Mouse (Mus musculus) heart, postnatal 36 days (tissue): ENCODE results near the gene Prpf18. TPM values are rescaled to one million over a fixed set of nuclear protein-coding genes. Genes with fewer than 3 reads are reported as not detected.

Source experiments
- DNase-seq, 2 experiments: peaks; one replicate each; pipeline ENCODE4 v3.0.0; 2021 to 2022
- intact Hi-C: fragments of 180-260 bp; cut with DNase I; formaldehyde crosslinking; loops from one replicate; pipeline ENCODE4 v1.15.1; 2025
- total RNA-seq, 2 experiments: library from RNA; stranded (reverse); gene quantifications; 2 replicates each; pipeline ENCODE4 v1.2.3; 2021

The Prpf18 gene
- total RNA-seq, 2 experiments from 2014 or later: 35.1 to 37.8 TPM

- DNase-seq: no peak
- intact Hi-C loops: no loop called here
Measured at GRCm38 (mm10) chr2:4579357-4580068, 72.4 kb downstream of the Prpf18 start.

GRCm38 (mm10) chr2:4578291-4578690 is 73.6 kb downstream of the Prpf18 start:
- DNase-seq: no peak
- intact Hi-C loops: no loop called here

- intact Hi-C loops: no loop called here
- DNase-seq: no peak
Measured at GRCm38 (mm10) chr2:4575975-4576374, 75.9 kb downstream of the Prpf18 start.

- no peak for DNase-seq
- intact Hi-C loops: no loop called here
Measured at GRCm38 (mm10) chr2:4575163-4575562, 76.8 kb downstream of the Prpf18 start.

GRCm38 (mm10) chr2:4574251-4574650 is 77.7 kb downstream of the Prpf18 start:
- intact Hi-C loops: no loop called here
- DNase-seq: no peak

GRCm38 (mm10) chr2:4573386-4573785 is 78.5 kb downstream of the Prpf18 start:
- no peak for DNase-seq
- intact Hi-C loops: no loop called here

GRCm38 (mm10) chr2:4572498-4573263 is 79.2 kb downstream of the Prpf18 start:
- intact Hi-C loops: no loop called here
- no peak for DNase-seq

Other genes starting within 250 kb of the Prpf18 start
- 1 to 10 TPM; 6.0 to 6.8 TPM for gene Bend7, start 65.7 kb upstream of the Prpf18 start, total RNA-seq
- 10 to 100 TPM; 13.7 to 16.1 TPM for gene Sephs1, start 229.5 kb upstream of the Prpf18 start, total RNA-seq